Mouse (Mus musculus) activated CD4-positive, CD25-positive, alpha-beta regulatory T cell, adult 9 weeks (primary cell): ENCODE measurements around the gene Dap3. TPM values are rescaled to one million over a fixed set of nuclear protein-coding genes. Genes with fewer than 3 reads are reported as not detected.

Experiments
- polyA plus RNA-seq: library from polyadenylated mRNA; unstranded; fragments of 100-300 nt; shearing (Covaris generic); gene quantifications from one replicate; pipeline ENCODE4 v1.2.1, GENCODE M21; 2017

Dap3 gene
- 171 TPM for polyA plus RNA-seq

DNA sequence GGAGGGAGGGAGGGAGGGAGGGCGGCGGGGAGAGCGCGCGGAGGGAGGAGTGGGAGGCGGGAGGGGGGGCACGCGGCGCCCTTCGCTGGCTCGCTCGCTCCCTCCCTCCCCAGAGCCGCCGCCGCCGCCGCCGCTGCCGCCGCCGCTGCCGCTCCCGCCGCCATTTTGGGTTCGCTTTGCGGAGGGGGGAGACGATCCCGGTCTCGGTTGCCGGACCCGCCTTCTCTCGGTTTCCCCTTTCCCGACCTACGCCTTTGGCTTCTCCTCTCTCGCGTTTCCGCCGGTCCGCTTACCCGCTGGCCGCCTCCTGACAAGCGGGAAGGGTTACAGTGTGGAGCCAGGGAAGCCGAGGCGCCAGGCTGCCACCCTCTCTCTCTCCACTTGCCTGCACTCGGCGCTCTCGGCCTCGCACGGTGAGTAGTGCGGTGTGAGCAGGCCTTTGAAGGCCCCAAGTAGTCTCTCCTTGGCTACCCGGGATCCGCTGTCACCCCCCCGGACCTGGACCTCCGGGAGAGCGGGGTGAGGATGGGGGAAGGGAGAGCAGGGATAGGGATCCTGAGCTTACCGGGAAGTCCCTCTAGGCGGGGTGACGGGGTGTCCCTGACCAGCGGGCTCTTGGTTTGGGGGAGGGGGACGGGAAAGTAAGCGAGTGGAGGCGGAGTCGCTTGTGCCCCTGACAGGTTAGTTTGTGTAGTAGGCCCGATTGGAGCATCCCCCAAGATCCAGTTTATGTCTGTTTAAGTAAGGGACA is at the start of gene Dap3, which contains the start of gene Ash1l:
Dap3 (minus strand) TSS at position 606 of the 751 bp plus-strand sequence.
Ash1l (plus strand) TSS at position 47 of the 751 bp plus-strand sequence.

DNA sequence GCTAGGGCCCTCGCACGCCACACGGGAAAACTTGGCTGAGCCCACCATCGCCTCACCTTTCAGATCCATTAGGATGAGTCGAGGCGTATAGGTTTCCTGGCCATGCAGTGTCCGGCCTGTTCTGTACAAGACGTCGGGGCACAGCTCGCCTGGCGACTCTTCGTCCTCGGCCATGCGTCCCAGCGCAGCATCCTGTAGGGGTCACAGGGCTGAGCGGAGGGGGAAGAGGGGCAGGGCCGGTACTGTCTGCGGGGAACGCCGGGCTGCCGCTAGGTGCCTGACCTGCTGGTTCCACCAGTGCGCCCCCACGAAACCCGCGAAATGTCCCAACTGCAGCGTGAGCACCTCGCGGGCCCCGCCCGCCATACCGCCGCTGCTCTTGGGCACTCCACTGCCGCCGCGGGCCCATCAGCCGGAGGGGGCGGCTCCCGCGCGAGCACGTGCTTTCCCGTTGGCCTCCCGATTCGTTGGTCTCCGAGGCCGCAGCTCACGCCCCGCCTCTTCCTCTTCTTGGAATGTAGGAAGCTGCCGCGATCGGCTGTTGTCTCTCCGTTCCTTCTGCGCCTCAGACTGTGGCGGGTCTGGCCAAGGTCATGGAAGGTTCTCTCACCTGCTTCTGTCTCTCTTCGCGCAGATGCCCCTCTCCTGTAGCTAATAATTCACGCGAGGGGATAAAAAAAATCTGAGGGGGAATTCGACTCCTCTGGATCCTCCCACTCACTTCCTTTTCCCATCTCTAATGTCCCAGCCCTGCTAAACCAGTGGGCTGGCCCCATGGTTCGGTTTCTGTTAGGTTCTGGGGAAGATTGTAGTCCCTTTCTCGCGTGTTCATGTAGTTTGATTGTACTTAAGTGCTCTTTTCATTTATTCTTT is 37.2 kb downstream of the Dap3 start, which contains the start of gene Msto1:
Msto1 (minus strand) TSS at position 489 of the 873 bp plus-strand sequence.

Other genes starting within 250 kb of the Dap3 start
- gene Rit1, start 234.3 kb downstream of the Dap3 start, polyA plus RNA-seq = 60.1 TPM
- 94.0 TPM for gene Syt11, start 176.0 kb downstream of the Dap3 start, polyA plus RNA-seq
- gene Gon4l, start 116.0 kb downstream of the Dap3 start, polyA plus RNA-seq = 40.6 TPM
- gene Msto1, start 37.2 kb downstream of the Dap3 start, polyA plus RNA-seq = 33.2 TPM
- gene Ash1l, start 559 bp downstream of the Dap3 start, polyA plus RNA-seq = 34.9 TPM
- gene Rusc1, start 142.1 kb upstream of the Dap3 start, polyA plus RNA-seq = 49.9 TPM
- gene Gm43738, start 149.9 kb upstream of the Dap3 start, polyA plus RNA-seq = not detected
- gene Fdps, start 150.8 kb upstream of the Dap3 start, polyA plus RNA-seq = 102 TPM
- gene Pklr, start 185.0 kb upstream of the Dap3 start, polyA plus RNA-seq = not detected
- gene Hcn3, start 209.0 kb upstream of the Dap3 start, polyA plus RNA-seq = 0.73 TPM
- gene Clk2, start 213.6 kb upstream of the Dap3 start, polyA plus RNA-seq = 36.9 TPM
- gene Scamp3, start 226.3 kb upstream of the Dap3 start, polyA plus RNA-seq = 291 TPM
- gene Fam189b, start 232.0 kb upstream of the Dap3 start, polyA plus RNA-seq = 230 TPM